8 mouse cellular contexts compared by ENCODE assay signal in genomic region chr3:38220934-38221833, GRCm38 (mm10).
A peak's percentile ranks its signal among the peaks of the same experiment; 100 is the strongest.
DNase-seq lines count a peak whose midpoint lies in the region; ATAC-seq and TF ChIP-seq lines count a peak whose summit lies in the region.

No protein-coding gene starts in this region.

- peak; percentile 38 for DNase-seq in liver, adult 2 months (ENCODE audit: extremely low read depth, low read depth, low spot score)
- DNase-seq in MEL (ENCODE audit: low read depth, low spot score) = peak; percentile 62
- DNase-seq in cerebellum, postnatal 14 days = peak; percentile 60 to 67
- peak; percentile 39 to 59 for DNase-seq in heart, postnatal 36 days
- peak; percentile 37 to 68 for DNase-seq in layer of hippocampus, adult 2 months (ENCODE audit: low spot score in 2 of 2)

- H3K27ac ChIP-seq in liver, adult 2 months (replicated peaks; ENCODE audit: insufficient read depth, low read depth, low read length) = no peak overlapping the region
- H3K27ac ChIP-seq in liver, embryonic 12.5 days = no peak overlapping the region
- H3K27ac ChIP-seq in MEL (ENCODE audit: control insufficient read depth, low read depth, low read length) = no peak overlapping the region
- H3K27ac ChIP-seq in layer of hippocampus, adult 2 months = no peak overlapping the region
- no peak overlapping the region for H3K27ac ChIP-seq in midbrain, embryonic 15.5 days

- no peak for ATAC-seq in liver, embryonic 12.5 days
- ATAC-seq in midbrain, embryonic 15.5 days (replicated peaks) = peak; percentile 72
- ATAC-seq in erythroid progenitor cell, adult 5-6 weeks (replicated peaks; ENCODE audit: low FRiP score, poor library complexity, severe bottlenecking) = no peak

- no peak overlapping the region for H3K4me2 ChIP-seq in liver, embryonic 12.5 days
- no peak overlapping the region for H3K4me2 ChIP-seq in midbrain, embryonic 15.5 days

- H3K4me1 ChIP-seq in liver, adult 2 months (ENCODE audit: control insufficient read depth, insufficient read depth, low read length) = no peaks in the 10 kb centered on the region
- H3K4me1 ChIP-seq in liver, embryonic 12.5 days = no peaks in the 10 kb centered on the region
- no peaks in the 10 kb centered on the region for H3K4me1 ChIP-seq in MEL (ENCODE audit: control insufficient read depth in 1 of 2, insufficient read depth in 2 of 2, low read length in 2 of 2)
- H3K4me1 ChIP-seq in midbrain, embryonic 15.5 days = no peaks in the 10 kb centered on the region

- no peaks in the 10 kb centered on the region for H3K27me3 ChIP-seq in liver, adult 2 months (ENCODE audit: control insufficient read depth, insufficient read depth, low read length)
- H3K27me3 ChIP-seq in liver, embryonic 12.5 days (replicated peaks) = 0 out of 2 replicates have a peak, but pooled peaks cover 4% of the 10 kb centered on the region
- H3K27me3 ChIP-seq in MEL (ENCODE audit: control insufficient read depth in 1 of 2, insufficient read depth in 2 of 2, low read length in 2 of 2) = no peaks in the 10 kb centered on the region
- no peaks in the 10 kb centered on the region for H3K27me3 ChIP-seq in midbrain, embryonic 15.5 days (replicated peaks)

- no peak overlapping the region for H3K4me3 ChIP-seq in liver, adult 2 months (ENCODE audit: insufficient read depth, low read depth, low read length)
- H3K4me3 ChIP-seq in liver, embryonic 12.5 days = no peak overlapping the region
- no peak overlapping the region for H3K4me3 ChIP-seq in MEL (ENCODE audit: control insufficient read depth in 1 of 2, insufficient read depth in 1 of 2, low read depth in 2 of 2, low read length in 2 of 2)
- no peak overlapping the region for H3K4me3 ChIP-seq in layer of hippocampus, adult 2 months
- no peak overlapping the region for H3K4me3 ChIP-seq in midbrain, embryonic 15.5 days

- intact Hi-C loops in heart, postnatal 36 days (cut with DNase I) = loop anchor here (5.0 to 10.0 kb wide), 4 partner anchors 584 to 1594 kb away; partner anchors contain the start of gene Spry1

- TF ChIP-seq POLR2A in liver, adult 2 months (IDR thresholded peaks at IDR 0.05; ENCODE audit: extremely low read depth, insufficient read depth, low read length) = no peak
- TF ChIP-seq POLR2A in MEL (IDR thresholded peaks at IDR 0.05; ENCODE audit: control insufficient read depth in 1 of 2, insufficient read depth in 1 of 2, low read depth in 1 of 2, low read length in 2 of 2, poor library complexity in 1 of 2) = no peak

- no peaks in the 10 kb centered on the region for H3K36me3 ChIP-seq in liver, adult 2 months (ENCODE audit: control insufficient read depth, insufficient read depth, low read length)
- no peaks in the 10 kb centered on the region for H3K36me3 ChIP-seq in liver, embryonic 12.5 days
- no peaks in the 10 kb centered on the region for H3K36me3 ChIP-seq in MEL (ENCODE audit: control insufficient read depth in 1 of 2, insufficient read depth in 2 of 2, low read length in 2 of 2)
- no peaks in the 10 kb centered on the region for H3K36me3 ChIP-seq in midbrain, embryonic 15.5 days (replicated peaks)

- TF ChIP-seq CTCF in liver, adult 2 months (IDR thresholded peaks at IDR 0.05; ENCODE audit: low read depth, low read length) = peak; percentile 39; the same call in 1 of the 2 replicates
- peak; percentile 38 to 78 (median 58) for TF ChIP-seq CTCF in MEL (IDR thresholded peaks at IDR 0.05 in 2 of 3, conservative IDR thresholded peaks at IDR 0.05 in 1 of 3; ENCODE audit: control insufficient read depth in 1 of 3, insufficient read depth in 1 of 3, low read depth in 2 of 3, low read length in 3 of 3, poor library complexity in 1 of 3, severe bottlenecking in 1 of 3)
- peak; percentile 91 for TF ChIP-seq CTCF in layer of hippocampus, adult 2 months (conservative IDR thresholded peaks at IDR 0.05)

- no peak overlapping the region for H3K9ac ChIP-seq in liver, adult 2 months (ENCODE audit: low read depth, low read length)
- no peak overlapping the region for H3K9ac ChIP-seq in liver, embryonic 12.5 days
- H3K9ac ChIP-seq in MEL (ENCODE audit: control insufficient read depth, low read depth, low read length, poor library complexity, severe bottlenecking) = no peak overlapping the region
- H3K9ac ChIP-seq in midbrain, embryonic 15.5 days = no peak overlapping the region

- TF ChIP-seq RAD21 in MEL (IDR thresholded peaks at IDR 0.05; ENCODE audit: low read depth, low read length) = peak; percentile 90

- no peaks in the 10 kb centered on the region for H3K9me3 ChIP-seq in liver, embryonic 12.5 days (replicated peaks)
- no peaks in the 10 kb centered on the region for H3K9me3 ChIP-seq in MEL (replicated peaks; ENCODE audit: insufficient read depth, low read length)
- H3K9me3 ChIP-seq in midbrain, embryonic 15.5 days = no peaks in the 10 kb centered on the region

- no peaks in the 10 kb centered on the region for H3K79me2 ChIP-seq in liver, adult 2 months (ENCODE audit: control insufficient read depth, insufficient read depth, low read length)
- H3K79me2 ChIP-seq in MEL (ENCODE audit: control insufficient read depth, insufficient read depth, low read length, poor library complexity) = no peaks in the 10 kb centered on the region

- 48% methylated on average over 11 of the region's 11 CpGs for WGBS in liver, adult 2 months
- WGBS in liver, embryonic 12.5 days (ENCODE audit: insufficient replicate concordance) = 50% methylated on average over 11 of the region's 11 CpGs
- WGBS in midbrain, embryonic 15.5 days = 59% methylated on average over 11 of the region's 11 CpGs

- TF ChIP-seq EP300 in MEL (IDR thresholded peaks at IDR 0.05; ENCODE audit: low read depth in 1 of 2, low read length in 2 of 2) = no peak

TF ChIP-seq in MEL, 35 proteins besides CTCF, POLR2A, EP300 and RAD21:
- TF ChIP-seq MAZ (IDR thresholded peaks at IDR 0.05; ENCODE audit: low read depth, low read length) (no peak), SMC3 (IDR thresholded peaks at IDR 0.05; ENCODE audit: low read depth, low read length) (peak; percentile 86), ZC3H11A (IDR thresholded peaks at IDR 0.05; ENCODE audit: low read depth, low read length) (peak; percentile 79)

Comparison
In these comparisons a context has a peak if more than half of its experiments do, and no peak if none do; other contexts are left out.
1. CTCF ChIP-seq: peak in every context shown above with its lines; median percentile 91 in layer of hippocampus, adult 2 months; 58 in MEL; 39 in liver, adult 2 months.